Mouse (Mus musculus) retina, embryonic 14.5 days (tissue): ENCODE measurements around the gene Cox16.

Experiments
- DNase-seq: peaks from one replicate; pipeline ENCODE4 v3.0.0-alpha.2; 2015; ENCODE audit warnings: low spot score

Cox16 gene

DNA sequence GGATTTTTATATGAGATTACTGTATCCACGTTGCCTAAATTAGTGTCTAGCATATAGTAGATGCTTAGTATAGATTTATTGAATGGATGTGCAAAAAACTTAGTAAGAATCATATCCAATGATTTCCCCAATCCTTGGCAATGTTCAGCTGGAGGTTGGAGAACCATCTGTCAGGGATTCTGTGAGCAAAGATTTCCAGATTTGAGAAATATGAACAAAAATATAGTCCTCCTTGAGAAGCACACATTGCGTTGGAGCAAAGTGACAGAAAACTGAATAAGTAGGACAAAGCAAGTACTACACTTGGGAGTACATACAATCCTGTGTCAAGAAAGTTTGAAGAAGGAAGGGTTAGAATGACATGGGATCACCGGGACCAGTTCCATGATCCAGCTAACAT lies 160.8 kb downstream of the Cox16 start:
- DNase-seq, result no peak

DNA sequence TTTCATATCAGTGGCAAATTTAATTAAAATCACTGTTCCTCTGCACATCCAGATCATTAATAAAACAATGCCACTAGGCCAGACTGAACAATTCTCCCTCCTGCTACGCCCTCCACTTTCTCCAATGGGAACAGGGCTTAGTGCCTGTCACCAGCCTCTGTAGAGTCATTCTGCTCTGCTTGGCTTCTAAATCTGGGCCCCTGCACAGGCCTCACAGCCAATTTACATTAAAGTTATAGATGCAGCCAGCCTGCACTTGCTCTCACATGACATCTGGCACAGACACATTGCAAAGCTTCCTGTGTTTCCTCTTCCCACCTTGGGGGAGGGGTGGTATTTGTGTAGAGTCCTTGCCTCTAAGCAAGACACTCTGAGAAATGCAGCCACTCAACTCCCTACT lies 163.9 kb downstream of the Cox16 start:
- DNase-seq, result peak; percentile 84

- peak; percentile 65 for DNase-seq
Measured at GRCm38 (mm10) chr12:81317811-81318210, 167.1 kb downstream of the Cox16 start.

DNA sequence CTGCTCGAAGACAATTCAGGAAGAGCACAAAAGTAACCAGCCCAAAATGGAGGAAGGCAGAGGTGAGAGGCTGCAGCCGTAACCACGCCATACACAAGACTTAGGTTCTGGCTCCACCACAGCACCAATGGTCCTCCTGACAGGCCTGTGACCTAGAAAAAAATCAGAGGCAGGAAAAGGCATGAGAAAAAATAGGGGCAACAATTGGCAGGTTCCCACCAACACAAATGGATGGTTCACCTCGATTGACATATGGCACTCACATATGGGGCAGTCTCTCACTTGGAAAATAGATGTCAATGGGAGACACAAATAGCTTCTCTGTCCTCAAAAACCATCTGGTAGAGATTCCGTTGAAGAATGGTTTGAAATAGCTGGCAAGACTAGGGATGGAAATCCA lies 169.0 kb downstream of the Cox16 start:
- no peak for DNase-seq
